Mouse (Mus musculus) hindbrain, embryonic 11.5 days (tissue): ENCODE measurements at regions not wholly inside any gene's neighbourhood (a gene's known extent, or its start where the extent isn't known, plus 50 kb on each side); places are given as distances from the start of the nearest gene placed in this dataset.

Experiments used
- ATAC-seq: fragments of 200-750 bp; cut with Nextera tagmentation; 2 replicates; pipeline ENCODE4 v1.8.0; 2017; ENCODE audit warnings: mild to moderate bottlenecking, moderate TSS enrichment, moderate library complexity; ENCODE audit not compliant: low FRiP score
- DNase-seq: peaks from one replicate; pipeline ENCODE4 v3.0.0-alpha.2; 2015; ENCODE audit warnings: low spot score
- H3K27ac ChIP-seq: fragments of 300-500 bp; sonication (generic); 2 replicates; pipeline ENCODE4 v1.5.1; 2014; ENCODE audit warnings: mild to moderate bottlenecking, low read depth, low read length
- H3K27me3 ChIP-seq: fragments of 300-500 bp; sonication (generic); 2 replicates; pipeline ENCODE4 v1.6.1; 2014; ENCODE audit warnings: mild to moderate bottlenecking, low read length, moderate library complexity, mixed read lengths; ENCODE audit not compliant: control insufficient read depth, insufficient read depth
- H3K36me3 ChIP-seq: fragments of 300-500 bp; sonication (generic); 2 replicates; pipeline ENCODE4 v1.6.1; 2014; ENCODE audit warnings: mild to moderate bottlenecking, low read length, moderate library complexity, mixed read lengths; ENCODE audit not compliant: control insufficient read depth, insufficient read depth
- H3K4me1 ChIP-seq: fragments of 300-500 bp; sonication (generic); replicated peaks from 2 replicates; pipeline ENCODE4 v1.6.1; 2014; ENCODE audit warnings: low read length, mixed read lengths; ENCODE audit not compliant: control insufficient read depth, insufficient read depth
- H3K4me2 ChIP-seq: fragments of 300-500 bp; sonication (generic); replicated peaks from 2 replicates; pipeline ENCODE4 v1.6.1; 2014; ENCODE audit warnings: mild to moderate bottlenecking, low read depth, low read length
- H3K4me3 ChIP-seq: fragments of 300-500 bp; sonication (generic); 2 replicates; pipeline ENCODE4 v1.5.1; 2014; ENCODE audit warnings: low read depth, low read length
- H3K9ac ChIP-seq: fragments of 300-500 bp; sonication (generic); 2 replicates; pipeline ENCODE4 v1.6.1; 2014; ENCODE audit warnings: low read depth, low read length
- H3K9me3 ChIP-seq: fragments of 300-500 bp; sonication (generic); 2 replicates; pipeline ENCODE4 v1.6.1; 2016; ENCODE audit warnings: low read length; ENCODE audit not compliant: control insufficient read depth
- WGBS: fragments of 180-500 bp; shearing (Covaris S2); extraction: QIAGEN DNeasy Blood & Tissue Kit; methylation state at CpG from one replicate; pipeline ENCODE4 v1.1.7; 2014; 5-methylcytosine and 5-hydroxymethylcytosine counted together

GRCm38 (mm10) chr4:7196570-7196969 is 1042.3 kb downstream of the Car8 start:
- DNase-seq: no peak
- no peaks in the 10 kb centered on the region for H3K36me3 ChIP-seq
- no peak overlapping the region for H3K4me2 ChIP-seq
- no peak overlapping the region for H3K4me3 ChIP-seq
- no peaks in the 10 kb centered on the region for H3K9me3 ChIP-seq
- no peak overlapping the region for H3K27ac ChIP-seq
- no peak for ATAC-seq
- WGBS: 88% methylated on average over 3 of the region's 3 CpGs
- no peak overlapping the region for H3K9ac ChIP-seq
- no peaks in the 10 kb centered on the region for H3K4me1 ChIP-seq
- no peaks in the 10 kb centered on the region for H3K27me3 ChIP-seq

GRCm38 (mm10) chr4:7195619-7196018 is 1043.2 kb downstream of the Car8 start:
- WGBS: 95% methylated on average over 1 of the region's 1 CpGs
- Histone ChIP-seq H3K4me3 (no peak overlapping the region), H3K9me3 (no peaks in the 10 kb centered on the region), H3K4me2 (no peak overlapping the region), H3K4me1 (no peaks in the 10 kb centered on the region), H3K36me3 (no peaks in the 10 kb centered on the region), H3K9ac (no peak overlapping the region), H3K27ac (no peak overlapping the region), H3K27me3 (no peaks in the 10 kb centered on the region)
- DNase-seq: no peak
- ATAC-seq: no peak

- Histone ChIP-seq H3K4me1 (no peaks in the 10 kb centered on the region), H3K4me3 (no peak overlapping the region), H3K9ac (no peak overlapping the region), H3K4me2 (no peak overlapping the region), H3K27ac (no peak overlapping the region), H3K36me3 (no peaks in the 10 kb centered on the region), H3K27me3 (no peaks in the 10 kb centered on the region), H3K9me3 (no peaks in the 10 kb centered on the region)
- DNase-seq: no peak
- no peak for ATAC-seq
- 88% methylated on average over 3 of the region's 3 CpGs for WGBS
These were observed 1046.9 kb downstream of the Car8 start for GRCm38 (mm10) chr4:7191912-7192311.

- Histone ChIP-seq H3K4me1 (no peaks in the 10 kb centered on the region), H3K27me3 (no peaks in the 10 kb centered on the region), H3K9me3 (no peaks in the 10 kb centered on the region), H3K27ac (no peak overlapping the region), H3K9ac (no peak overlapping the region), H3K4me3 (no peak overlapping the region), H3K4me2 (no peak overlapping the region), H3K36me3 (no peaks in the 10 kb centered on the region)
- ATAC-seq: peak; percentile 35; the same call in 1 of the 2 replicates
- no peak for DNase-seq
- 81% methylated on average over 3 of the region's 3 CpGs for WGBS
These were observed 1047.6 kb downstream of the Car8 start for GRCm38 (mm10) chr4:7191228-7191627.

GRCm38 (mm10) chr4:7175030-7175429 is 1063.8 kb downstream of the Car8 start:
- Histone ChIP-seq H3K4me3 (no peak overlapping the region), H3K9me3 (no peaks in the 10 kb centered on the region), H3K4me2 (no peak overlapping the region), H3K36me3 (no peaks in the 10 kb centered on the region), H3K4me1 (no peaks in the 10 kb centered on the region), H3K9ac (no peak overlapping the region), H3K27me3 (no peaks in the 10 kb centered on the region), H3K27ac (no peak overlapping the region)
- ATAC-seq: no peak
- WGBS: 81% methylated on average over 9 of the region's 9 CpGs
- DNase-seq: no peak

- no peak for DNase-seq
- Histone ChIP-seq H3K9me3 (no peaks in the 10 kb centered on the region), H3K27ac (no peak overlapping the region), H3K36me3 (no peaks in the 10 kb centered on the region), H3K4me1 (no peaks in the 10 kb centered on the region), H3K27me3 (no peaks in the 10 kb centered on the region), H3K9ac (no peak overlapping the region), H3K4me3 (no peak overlapping the region), H3K4me2 (no peak overlapping the region)
- ATAC-seq: no peak
- WGBS: 84% methylated on average over 7 of the region's 7 CpGs
These were observed 1066.1 kb downstream of the Car8 start for GRCm38 (mm10) chr4:7172528-7173306.

- no peaks in the 10 kb centered on the region for H3K36me3 ChIP-seq
- H3K4me1 ChIP-seq: no peaks in the 10 kb centered on the region
- 86% methylated on average over 4 of the region's 4 CpGs for WGBS
- no peak overlapping the region for H3K4me3 ChIP-seq
- no peaks in the 10 kb centered on the region for H3K27me3 ChIP-seq
- H3K9ac ChIP-seq: no peak overlapping the region
- ATAC-seq: no peak
- no peak for DNase-seq
- H3K9me3 ChIP-seq: no peaks in the 10 kb centered on the region
- no peak overlapping the region for H3K4me2 ChIP-seq
- H3K27ac ChIP-seq: no peak overlapping the region
These were observed 1067.0 kb downstream of the Car8 start for GRCm38 (mm10) chr4:7171637-7172417.

GRCm38 (mm10) chr4:7161411-7161810 is 1077.4 kb downstream of the Car8 start:
- Histone ChIP-seq H3K27ac (no peak overlapping the region), H3K4me2 (no peak overlapping the region), H3K4me3 (no peak overlapping the region), H3K27me3 (no peaks in the 10 kb centered on the region), H3K9ac (no peak overlapping the region), H3K36me3 (no peaks in the 10 kb centered on the region), H3K4me1 (no peaks in the 10 kb centered on the region), H3K9me3 (no peaks in the 10 kb centered on the region)
- 87% methylated on average over 4 of the region's 4 CpGs for WGBS
- ATAC-seq (no peak), DNase-seq (no peak)

- H3K4me2 ChIP-seq: no peak overlapping the region
- ATAC-seq (no peak), DNase-seq (no peak)
- H3K4me3 ChIP-seq: no peak overlapping the region
- H3K27me3 ChIP-seq: no peaks in the 10 kb centered on the region
- H3K9me3 ChIP-seq: no peaks in the 10 kb centered on the region
- WGBS: 70% methylated on average over 3 of the region's 3 CpGs
- H3K27ac ChIP-seq: no peak overlapping the region
- no peak overlapping the region for H3K9ac ChIP-seq
- no peaks in the 10 kb centered on the region for H3K36me3 ChIP-seq
- H3K4me1 ChIP-seq: no peaks in the 10 kb centered on the region
These were observed 1081.0 kb downstream of the Car8 start for GRCm38 (mm10) chr4:7157883-7158282.
